Mouse (Mus musculus): ENCODE results near the gene Tyms.

- TF ChIP-seq CTCF (IDR thresholded peaks at IDR 0.05; ENCODE audit: low read depth, low read length) (no peak), POLR2A (IDR thresholded peaks at IDR 0.05; ENCODE audit: insufficient read depth, low read length) (no peak), EP300 (IDR thresholded peaks at IDR 0.05; ENCODE audit: insufficient read depth, low read depth, low read length) (no peak)
Observed at GRCm38 (mm10) chr5:30095731-30096130, 22.3 kb upstream of the Tyms start.
